Mouse (Mus musculus) cortical plate, adult 2 months (tissue): ENCODE data around the gene Tatdn2. TPM values are rescaled to one million over a fixed set of nuclear protein-coding genes. Genes with fewer than 3 reads are reported as not detected.
"Not testable (repeated sequence)": the region's sequence is repeated elsewhere in the genome, so short reads cannot be mapped to it uniquely, and the experiment has no call there.

Experiments
- H3K27ac ChIP-seq: fragments of 200-500 bp; 2 replicates; pipeline ENCODE4 v1.5.1; 2012; ENCODE audit warnings: low read length, control low read depth, inconsistent platforms; ENCODE audit not compliant: insufficient read depth
- H3K4me1 ChIP-seq: fragments of 200-500 bp; 2 replicates; pipeline ENCODE4 v1.6.1; 2011; ENCODE audit warnings: low read length; ENCODE audit not compliant: control insufficient read depth, insufficient read depth
- H3K4me3 ChIP-seq: fragments of 200-500 bp; 2 replicates; pipeline ENCODE4 v1.5.1; 2011; ENCODE audit warnings: mild to moderate bottlenecking, low read length, control low read depth; ENCODE audit not compliant: insufficient read depth
- CTCF ChIP-seq: fragments of 200-500 bp; IDR thresholded peaks from 2 replicates; pipeline ENCODE4 v1.5.1; 2011; ENCODE audit warnings: mild to moderate bottlenecking, control low read depth, low read length; ENCODE audit not compliant: insufficient read depth; ENCODE audit errors: extremely low read depth
- POLR2A ChIP-seq: fragments of 200-500 bp; IDR thresholded peaks from 2 replicates; pipeline ENCODE4 v1.6.1; 2011; ENCODE audit warnings: mild to moderate bottlenecking, low read length, control low read depth; ENCODE audit not compliant: insufficient read depth; ENCODE audit errors: extremely low read depth
- polyA plus RNA-seq: library from polyadenylated mRNA; depleted of rRNA; stranded (reverse); fragments of >200 nt; gene quantifications from 2 replicates; pipeline ENCODE4 v1.2.3, GENCODE M21; 2012

The Tatdn2 gene
- polyA plus RNA-seq, 1 experiment: 28.8 TPM

DNA sequence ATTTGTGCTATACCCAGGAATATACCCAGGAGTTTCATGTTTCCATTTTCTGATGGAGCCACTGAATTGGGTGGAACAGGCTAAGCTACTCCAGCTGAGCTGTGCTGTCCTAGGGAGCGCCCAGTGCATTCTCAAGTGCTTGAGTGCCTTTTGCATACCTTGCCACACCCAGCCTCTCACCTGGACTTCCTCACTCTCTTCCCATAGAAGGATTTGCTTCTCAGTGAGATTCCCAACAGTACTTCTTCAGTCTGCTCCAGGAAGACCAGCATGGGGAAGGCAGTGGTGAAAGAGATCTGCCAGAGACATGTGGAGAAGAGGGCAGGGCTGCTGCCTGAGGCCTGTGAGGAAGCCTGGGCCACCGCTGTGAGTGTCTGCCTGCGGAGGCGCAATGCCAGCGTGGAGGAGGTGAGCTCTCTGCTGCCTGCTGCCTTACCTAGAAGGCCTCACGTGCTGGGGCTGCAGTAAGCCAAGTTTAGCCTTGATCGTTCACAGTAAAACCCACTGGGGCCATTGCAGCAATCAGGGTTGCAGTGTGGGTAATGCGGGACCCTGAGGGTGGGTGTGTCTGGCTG is 10.2 kb upstream of the Tatdn2 start:
- no peak overlapping the region for H3K27ac ChIP-seq

DNA sequence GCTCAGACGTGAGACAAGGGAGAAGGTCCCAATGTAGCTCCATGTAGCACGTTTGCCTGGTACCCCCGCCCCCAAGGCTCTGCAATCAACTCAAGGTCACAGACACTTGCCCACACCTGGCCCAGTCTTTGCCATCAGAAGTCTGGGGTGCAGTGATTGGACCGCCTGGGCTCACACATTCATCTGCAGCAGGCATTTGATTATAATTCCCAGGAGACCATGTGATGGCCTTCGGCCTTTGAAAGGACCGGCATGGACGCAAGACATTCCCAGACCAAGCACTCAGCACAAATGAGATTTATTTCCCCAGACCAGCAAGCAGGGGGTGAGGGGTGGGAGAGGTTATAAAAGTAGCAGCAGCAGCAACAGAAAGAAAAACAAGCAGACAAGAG is 6.8 kb upstream of the Tatdn2 start:
- Histone ChIP-seq H3K27ac (no peak overlapping the region), H3K4me1 (no peaks in the 10 kb centered on the region), H3K4me3 (no peak overlapping the region)
- no peak for TF ChIP-seq POLR2A

More for the DNA sequence above, 10.2 kb upstream of the Tatdn2 start:
- H3K4me1 ChIP-seq: no peaks in the 10 kb centered on the region
- TF ChIP-seq CTCF (no peak), POLR2A (no peak)
- no peak overlapping the region for H3K4me3 ChIP-seq

DNA sequence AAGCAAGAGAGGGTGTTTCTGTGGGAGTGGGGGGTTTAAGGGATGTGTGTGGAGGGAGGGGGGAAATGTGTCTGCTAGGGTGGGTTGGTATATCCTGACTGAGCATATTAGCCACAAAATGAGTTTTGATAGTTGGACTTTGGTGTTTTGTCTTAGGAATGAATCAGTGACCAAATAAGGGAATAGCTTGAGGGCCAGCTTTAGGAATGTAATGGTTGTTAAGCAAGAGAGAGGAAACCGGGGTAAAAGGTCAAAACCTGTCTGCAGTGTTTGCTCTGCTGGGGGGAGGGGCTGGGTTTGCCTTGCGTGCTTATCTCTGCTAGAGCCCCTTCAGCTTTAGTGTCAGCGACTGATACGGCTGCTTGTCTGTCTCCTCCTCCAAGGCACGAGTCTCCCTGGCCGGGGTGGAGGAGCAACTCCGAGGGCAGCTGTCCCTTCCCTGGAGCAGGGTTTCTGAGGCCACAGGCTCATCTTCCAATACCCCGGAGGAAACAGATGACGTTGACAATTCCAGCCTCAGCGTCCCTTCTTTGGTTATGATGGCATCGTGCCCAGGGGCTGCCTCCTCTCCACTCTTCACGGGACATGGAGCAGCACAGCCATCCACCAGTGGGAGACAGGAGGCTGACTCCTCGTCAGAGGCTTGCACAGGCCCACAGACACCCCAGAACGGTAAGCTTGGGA is 6.3 kb upstream of the Tatdn2 start:
- Histone ChIP-seq H3K4me3 (no peak overlapping the region), H3K27ac (no peak overlapping the region)

DNA sequence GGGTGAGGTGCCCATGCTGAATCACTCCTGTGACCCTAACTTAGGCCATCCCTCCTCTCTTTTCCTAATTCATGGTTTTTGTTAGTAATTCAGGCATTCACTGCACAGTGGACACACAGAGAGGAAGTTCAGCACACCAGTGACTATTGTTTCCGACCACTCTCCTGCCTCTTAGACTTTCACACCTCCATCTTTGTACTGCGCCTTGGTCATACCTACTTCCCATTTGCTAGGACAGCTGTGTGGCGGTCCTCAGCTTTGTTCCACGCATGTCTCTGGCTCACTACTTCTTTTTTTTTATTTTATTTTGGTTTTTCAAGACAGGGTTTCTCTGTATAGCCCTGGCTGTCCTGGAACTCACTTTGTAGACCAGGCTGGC is 5.8 kb upstream of the Tatdn2 start:
- Histone ChIP-seq H3K4me1 (no peaks in the 10 kb centered on the region), H3K4me3 (no peak overlapping the region), H3K27ac (no peak overlapping the region)
- TF ChIP-seq CTCF: no peak
- TF ChIP-seq POLR2A: no peak

More for the DNA sequence above, 6.3 kb upstream of the Tatdn2 start:
- no peaks in the 10 kb centered on the region for H3K4me1 ChIP-seq
- TF ChIP-seq CTCF (no peak), POLR2A (no peak)

DNA sequence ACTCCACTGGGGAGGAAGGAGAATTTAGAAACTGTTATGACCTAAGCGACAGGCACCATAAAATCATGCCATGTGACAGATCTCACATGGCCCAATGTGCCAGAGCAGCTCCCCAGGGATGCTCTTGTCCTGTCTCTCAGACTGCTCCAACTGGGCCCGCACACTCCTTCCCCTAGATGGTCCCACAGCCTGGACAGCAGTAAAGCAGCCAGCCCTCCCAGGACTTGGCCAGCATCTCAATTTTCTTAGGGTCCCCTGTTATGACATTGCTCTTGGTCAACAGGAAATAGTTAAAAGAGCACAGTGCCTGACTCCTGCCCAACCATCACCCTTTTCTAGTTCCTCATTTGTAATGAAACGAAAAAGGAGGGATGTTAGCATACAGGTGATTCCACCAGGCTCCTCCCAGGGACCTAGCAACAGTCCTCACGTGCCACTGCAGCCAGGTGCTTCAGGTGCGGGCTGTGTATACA is 4.2 kb upstream of the Tatdn2 start:
- no peak overlapping the region for H3K27ac ChIP-seq
- no peak overlapping the region for H3K4me3 ChIP-seq
- TF ChIP-seq CTCF (no peak), POLR2A (no peak)
- H3K4me1 ChIP-seq: no peaks in the 10 kb centered on the region

DNA sequence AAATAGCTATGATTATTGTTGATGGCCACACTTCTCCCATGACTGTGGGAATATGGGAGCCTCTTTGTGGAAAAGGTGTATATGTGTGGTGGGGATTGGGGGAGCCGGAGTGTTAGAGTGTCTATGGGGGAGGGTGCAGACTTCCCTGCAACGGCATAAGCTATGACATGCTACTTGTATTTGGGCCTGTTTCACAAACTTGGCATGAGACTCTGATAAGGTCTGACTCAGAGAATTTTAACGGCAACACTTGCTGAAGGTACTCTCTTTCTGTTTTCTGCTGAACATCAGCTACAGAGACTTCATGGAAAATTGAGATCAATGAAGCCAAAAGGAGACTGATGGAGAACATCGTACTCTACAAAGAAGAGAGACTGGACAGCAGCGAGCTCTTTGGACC is 3.5 kb upstream of the Tatdn2 start:
- no peak overlapping the region for H3K4me3 ChIP-seq
- TF ChIP-seq POLR2A: no peak
- peaks cover 2% of the 10 kb centered on the region; the same call in 1 of the 2 replicates for H3K4me1 ChIP-seq
- no peak overlapping the region for H3K27ac ChIP-seq

DNA sequence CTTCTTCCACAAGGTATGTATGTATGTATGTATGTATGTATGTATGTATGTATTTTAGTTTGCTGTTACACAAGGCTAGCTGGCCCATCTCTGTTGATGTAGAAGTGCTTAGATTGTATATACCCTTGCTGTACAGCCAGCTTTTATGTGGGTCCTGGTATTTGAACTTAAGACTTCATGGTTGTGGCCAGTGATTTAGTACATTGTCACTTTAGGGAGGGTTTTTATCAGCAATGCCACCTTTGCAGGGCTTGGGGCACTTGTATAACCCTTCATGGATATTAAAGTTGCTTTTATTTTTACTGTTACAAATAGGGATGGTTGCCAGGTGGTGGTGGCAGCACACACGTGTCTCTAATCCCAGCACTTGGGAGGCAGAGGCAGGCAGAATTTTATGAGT is 1.6 kb upstream of the Tatdn2 start:
- Histone ChIP-seq H3K27ac (no peak overlapping the region), H3K4me1 (peaks cover 2% of the 10 kb centered on the region; the same call in 1 of the 2 replicates), H3K4me3 (no peak overlapping the region)
- TF ChIP-seq CTCF (no peak), POLR2A (no peak)

DNA sequence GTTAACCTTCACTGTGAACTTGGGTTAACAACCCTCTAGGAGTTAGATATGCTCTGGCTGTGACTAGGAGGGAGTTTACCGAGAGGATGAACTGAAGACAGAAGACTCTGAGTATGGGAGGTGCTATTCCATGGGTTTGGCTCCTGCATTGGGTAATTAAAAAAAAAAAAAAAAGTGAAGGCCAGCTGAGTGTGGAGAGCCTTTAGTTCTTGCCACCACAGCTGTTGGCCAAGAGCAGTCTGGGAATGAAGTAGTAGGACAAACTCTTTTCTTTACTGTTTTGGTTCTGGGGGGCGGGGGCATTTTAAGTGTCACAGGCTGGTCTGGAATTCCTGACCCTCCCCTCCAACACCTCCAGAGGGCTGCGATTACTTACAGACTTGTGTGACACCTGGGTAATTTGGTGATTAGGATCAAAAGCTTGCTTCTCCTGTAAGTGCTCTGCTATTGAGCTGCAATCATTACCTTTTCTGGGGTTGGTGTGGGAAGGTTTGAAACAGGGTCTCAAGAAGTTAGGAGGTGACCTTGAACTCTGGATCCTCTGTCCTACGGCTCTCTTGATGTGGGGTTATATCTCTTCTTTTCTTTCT is 989 bp upstream of the Tatdn2 start:
- peaks cover 4% of the 10 kb centered on the region; the same call in 1 of the 2 replicates for H3K4me1 ChIP-seq
- H3K4me3 ChIP-seq: no peak overlapping the region; the same call in 1 of the 2 replicates
- TF ChIP-seq POLR2A (no peak), CTCF (no peak)
- 0 out of 2 replicates have a peak overlapping the region, but pooled peaks have one; percentile 49 for H3K27ac ChIP-seq

DNA sequence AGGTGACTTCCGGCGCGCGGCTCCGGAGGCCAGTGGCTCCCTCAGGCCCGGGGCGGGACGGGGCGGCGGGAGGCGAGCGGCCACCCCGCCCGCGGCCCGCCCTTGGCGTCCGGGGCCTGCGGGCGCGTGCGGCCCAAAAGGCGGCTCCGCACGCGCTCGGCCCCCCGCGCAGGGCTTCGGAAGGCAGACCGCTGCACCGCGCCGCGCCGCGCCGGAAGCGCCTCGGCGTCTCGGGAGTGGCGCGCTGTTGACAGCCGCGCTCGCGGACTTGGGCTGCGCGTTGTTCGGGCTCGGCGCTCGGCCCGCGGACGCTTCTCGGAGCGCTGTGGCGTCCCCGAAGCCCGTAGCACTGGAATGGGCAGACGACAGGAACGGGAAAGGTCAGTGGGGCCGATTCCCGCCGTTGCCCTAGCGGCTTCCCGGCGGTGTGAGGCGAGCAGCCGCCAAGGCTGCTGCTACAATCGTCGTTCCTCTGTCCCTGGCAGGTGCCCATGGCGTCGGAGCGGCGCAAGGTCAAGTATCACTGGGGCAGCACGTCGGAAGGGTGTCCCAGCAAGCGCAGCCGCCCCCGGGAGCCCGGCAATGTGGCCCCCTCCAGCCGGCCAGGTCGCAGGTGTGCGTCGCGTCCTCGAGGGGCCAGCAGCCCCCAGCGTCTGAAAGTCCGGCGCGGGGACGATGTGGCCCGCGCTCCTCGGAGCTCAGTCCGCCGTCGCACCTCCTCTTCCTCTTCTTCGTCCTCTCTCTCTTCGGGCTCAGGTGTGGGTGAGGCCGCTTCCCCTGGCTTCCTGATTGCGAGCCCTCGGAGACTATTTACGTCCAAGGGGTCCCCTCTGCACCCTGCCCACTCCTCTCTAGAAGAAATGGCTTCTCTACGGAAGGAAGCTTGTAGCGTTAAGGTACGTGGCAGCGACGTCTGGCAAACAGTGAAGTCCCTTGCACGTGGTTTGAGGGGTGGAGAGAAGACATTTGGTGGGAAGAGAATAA is 664 bp downstream of the Tatdn2 start:
- H3K4me3 ChIP-seq: peak overlapping the region; percentile 94
- H3K27ac ChIP-seq: peak overlapping the region; percentile 76
- TF ChIP-seq POLR2A: no peak
- no peak for TF ChIP-seq CTCF
- H3K4me1 ChIP-seq: peaks cover 4% of the 10 kb centered on the region; the same call in 1 of the 2 replicates

DNA sequence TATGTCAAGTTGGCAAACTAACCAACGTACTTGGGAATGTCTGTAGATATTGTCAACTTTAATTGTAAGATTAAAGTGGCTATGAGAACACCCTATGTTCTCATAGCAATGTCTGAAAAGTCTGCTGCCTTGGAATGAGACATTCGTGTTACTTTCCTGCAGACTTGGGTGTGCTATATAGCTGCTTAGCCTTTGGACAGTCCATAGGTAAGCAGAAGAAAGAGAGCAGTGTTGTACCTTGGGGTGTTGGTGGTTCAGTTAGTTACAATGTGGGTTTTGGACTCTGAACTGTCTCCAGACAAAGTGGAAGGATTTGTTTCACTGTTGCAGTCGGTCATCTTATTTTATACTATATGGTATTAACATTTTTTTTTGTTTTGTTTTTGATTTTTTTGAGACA is 15.9 kb downstream of the Tatdn2 start:
- Histone ChIP-seq H3K4me3 (no peak overlapping the region), H3K27ac (no peak overlapping the region), H3K4me1 (no peaks in the 10 kb centered on the region)
- no peak for TF ChIP-seq CTCF
- TF ChIP-seq POLR2A: no peak

DNA sequence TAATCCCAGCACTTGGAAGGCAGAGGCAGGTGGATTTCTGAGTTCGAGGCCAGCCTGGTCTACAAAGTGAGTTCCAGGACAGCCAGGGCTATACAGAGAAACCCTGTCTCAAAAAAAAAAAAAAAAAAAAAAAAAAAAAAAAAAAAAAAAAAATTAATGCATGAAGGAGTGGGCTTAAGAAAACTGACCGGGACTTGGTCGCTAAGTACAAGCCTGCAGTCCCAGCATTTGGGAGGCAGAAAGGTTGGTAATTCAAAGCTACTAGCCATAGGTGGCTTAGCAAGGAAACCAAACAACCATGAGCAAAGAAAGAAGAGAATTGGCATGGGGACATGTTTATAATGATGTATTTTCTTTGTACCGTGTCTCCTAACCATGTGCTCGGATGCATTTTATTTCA is 16.5 kb downstream of the Tatdn2 start:
- not testable (repeated sequence) for H3K27ac ChIP-seq, H3K4me1 ChIP-seq, H3K4me3 ChIP-seq
